Mouse (Mus musculus) granulocyte monocyte progenitor cell, adult 5-6 weeks (primary cell): Measurements from ENCODE around the gene Ctnnd1. TPM values are rescaled to one million over a fixed set of nuclear protein-coding genes. Genes with fewer than 3 reads are reported as not detected.
"Not testable (repeated sequence)": the region's sequence is repeated elsewhere in the genome, so short reads cannot be mapped to it uniquely, and the experiment has no call there.

Experiments
- ATAC-seq: replicated peaks from 2 replicates; pipeline ENCODE4 v1.8.0; 2016; ENCODE audit warnings: mild to moderate bottlenecking, moderate TSS enrichment, inconsistent platforms; ENCODE audit not compliant: poor library complexity, severe bottlenecking
- total RNA-seq, 2 experiments: library from RNA; stranded (forward) in 1 of 2; stranded (reverse) in 1 of 2; fragments of 200-712, 200-1000 nt in 1 of 2; fragments of >200 nt in 1 of 2; fragmentation: Nextera tagmentation in 1 of 2; gene quantifications; 2 replicates each; pipeline ENCODE4 v1.2.3; 2014 to 2017

The Ctnnd1 gene
- 30.6 and 34.8 TPM in 2 replicates for total RNA-seq (2014; fragmentation: Nextera tagmentation)
- 27.4 and 44.7 TPM in 2 replicates for total RNA-seq (2017)

GRCm38 (mm10) chr2:84650464-84651195 lies at the start of gene Ctnnd1:
TSS of gene Ctnnd1 (minus strand) at chr2:84650765.
- ATAC-seq: peak; percentile 98

- no peak for ATAC-seq
Measured at GRCm38 (mm10) chr2:84695007-84695695, 44.6 kb upstream of the Ctnnd1 start.

GRCm38 (mm10) chr2:84690050-84690449 lies 39.5 kb upstream of the Ctnnd1 start:
- no peak for ATAC-seq

- no peak for ATAC-seq
Measured at GRCm38 (mm10) chr2:84688080-84688844, 37.7 kb upstream of the Ctnnd1 start.

- no peak for ATAC-seq
Measured at GRCm38 (mm10) chr2:84682605-84683183, 32.1 kb upstream of the Ctnnd1 start.

GRCm38 (mm10) chr2:84679016-84679415 lies 28.5 kb upstream of the Ctnnd1 start, which contains the start of gene Tmx2:
TSS of gene Tmx2 (minus strand) at chr2:84679140.
- ATAC-seq: no peak

GRCm38 (mm10) chr2:84677968-84678880 lies 27.7 kb upstream of the Ctnnd1 start, which contains the start of the genes Gm28635 and Med19:
TSS of gene Gm28635 (minus strand) at chr2:84678041.
TSS of gene Med19 (plus strand) at chr2:84678402.
- peak; percentile 96 for ATAC-seq

- peak; percentile 42 for ATAC-seq
Measured at GRCm38 (mm10) chr2:84677270-84677967, 26.9 kb upstream of the Ctnnd1 start.

GRCm38 (mm10) chr2:84671535-84671934 lies 21.0 kb upstream of the Ctnnd1 start:
- ATAC-seq: not testable (repeated sequence)

- ATAC-seq: peak; percentile 86
Measured at GRCm38 (mm10) chr2:84670569-84670933, 20.0 kb upstream of the Ctnnd1 start, which contains the start of gene Selenoh. TSS of gene Selenoh (minus strand) at chr2:84670770.

GRCm38 (mm10) chr2:84669828-84670568 lies 19.4 kb upstream of the Ctnnd1 start:
- peak; percentile 47 for ATAC-seq

- ATAC-seq: no peak
Measured at GRCm38 (mm10) chr2:84666081-84666480, 15.5 kb upstream of the Ctnnd1 start.

GRCm38 (mm10) chr2:84662866-84663265 lies 12.3 kb upstream of the Ctnnd1 start:
- peak; percentile 71 for ATAC-seq

- peak; percentile 72 for ATAC-seq
Measured at GRCm38 (mm10) chr2:84660253-84660652, 9.7 kb upstream of the Ctnnd1 start.

- no peak for ATAC-seq
Measured at GRCm38 (mm10) chr2:84658806-84659205, 8.2 kb upstream of the Ctnnd1 start, which contains the start of gene Btbd18. TSS of gene Btbd18 (plus strand) at chr2:84659079.

- ATAC-seq: peak; percentile 95
Measured at GRCm38 (mm10) chr2:84655864-84656263, 5.3 kb upstream of the Ctnnd1 start.

- ATAC-seq: no peak
Measured at GRCm38 (mm10) chr2:84653354-84653753, 2.8 kb upstream of the Ctnnd1 start.

- peak; percentile 12; the same call in 1 of the 2 replicates for ATAC-seq
Measured at GRCm38 (mm10) chr2:84649674-84650073, 891 bp downstream of the Ctnnd1 start.
